Mouse (Mus musculus) cerebellum, adult (tissue): Measurements from ENCODE around the gene Arhgef18.

Source experiments
- ATAC-seq: cut with Nextera tagmentation; 2 replicates; pipeline ENCODE4 v1.9.2; 2017; ENCODE audit warnings: mild to moderate bottlenecking, moderate library complexity, mixed read lengths; ENCODE audit not compliant: insufficient number of reproducible peaks, low FRiP score, low TSS enrichment

Arhgef18 gene

DNA sequence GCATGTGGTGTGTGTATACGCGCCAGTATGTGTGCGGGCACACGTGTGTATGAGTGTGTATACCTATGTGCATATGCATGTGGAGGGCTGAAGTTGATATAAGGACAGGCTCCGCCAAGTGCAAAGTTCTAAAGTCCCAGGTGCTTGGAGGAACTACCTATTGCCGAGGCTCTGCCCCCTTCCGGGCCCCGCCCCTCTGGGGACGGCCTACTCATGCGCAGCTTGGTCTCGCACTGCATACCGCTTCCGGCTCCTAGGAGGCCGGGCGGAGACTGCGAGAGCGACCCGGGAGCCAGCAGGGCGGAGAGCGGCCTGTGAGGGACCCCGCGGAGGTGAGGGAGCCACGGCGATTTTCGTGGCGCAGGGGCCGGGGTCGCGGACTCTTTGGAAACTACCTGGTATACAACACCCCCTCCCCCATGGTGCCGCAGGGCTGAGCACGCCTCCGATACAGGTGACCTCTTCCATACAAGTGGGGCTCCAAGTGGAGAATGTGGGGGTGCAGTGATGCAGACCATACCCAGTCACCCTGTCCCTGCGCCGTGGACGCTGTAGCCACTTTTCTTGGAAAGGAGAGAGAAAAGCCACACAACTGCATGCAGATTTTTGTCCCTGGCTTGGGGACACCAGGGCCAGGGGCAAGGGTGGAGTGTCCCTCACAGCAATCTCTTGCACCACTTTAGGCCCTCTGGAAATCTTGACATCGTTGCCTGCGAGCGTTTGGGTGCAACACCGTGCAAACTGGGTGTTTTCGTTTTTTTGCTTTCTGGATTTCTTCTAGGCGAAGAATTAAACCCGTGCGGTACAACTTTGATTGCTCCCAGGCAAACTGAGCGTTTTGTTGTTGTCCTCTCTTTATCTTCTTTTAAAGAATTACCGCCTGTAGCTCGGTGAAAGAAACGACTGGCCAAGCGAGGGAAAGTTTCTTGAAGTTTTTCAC is at the start of gene Arhgef18:
Arhgef18 (plus strand) TSS at position 236 of the 940 bp plus-strand sequence.
- peak; percentile 95 for ATAC-seq

DNA sequence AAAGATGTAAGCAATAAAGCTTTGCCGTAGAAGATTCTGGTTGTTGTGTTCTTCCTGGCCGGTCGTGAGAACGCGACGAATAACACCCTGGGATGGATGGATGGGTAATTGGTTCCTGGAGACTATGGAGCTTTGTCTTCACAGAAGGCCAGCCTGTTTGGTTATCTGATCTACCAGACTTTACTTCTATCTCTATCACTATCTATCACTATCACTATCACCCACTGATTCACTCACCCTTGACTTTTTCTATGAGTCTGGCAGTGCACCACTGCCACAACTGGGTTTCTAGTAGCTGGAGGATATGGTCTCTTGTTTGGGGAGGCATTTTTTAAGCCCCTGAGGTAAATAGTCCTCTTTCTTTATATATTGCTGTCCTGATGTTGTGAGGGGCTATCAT is 47.5 kb upstream of the Arhgef18 start:
- no peak for ATAC-seq

DNA sequence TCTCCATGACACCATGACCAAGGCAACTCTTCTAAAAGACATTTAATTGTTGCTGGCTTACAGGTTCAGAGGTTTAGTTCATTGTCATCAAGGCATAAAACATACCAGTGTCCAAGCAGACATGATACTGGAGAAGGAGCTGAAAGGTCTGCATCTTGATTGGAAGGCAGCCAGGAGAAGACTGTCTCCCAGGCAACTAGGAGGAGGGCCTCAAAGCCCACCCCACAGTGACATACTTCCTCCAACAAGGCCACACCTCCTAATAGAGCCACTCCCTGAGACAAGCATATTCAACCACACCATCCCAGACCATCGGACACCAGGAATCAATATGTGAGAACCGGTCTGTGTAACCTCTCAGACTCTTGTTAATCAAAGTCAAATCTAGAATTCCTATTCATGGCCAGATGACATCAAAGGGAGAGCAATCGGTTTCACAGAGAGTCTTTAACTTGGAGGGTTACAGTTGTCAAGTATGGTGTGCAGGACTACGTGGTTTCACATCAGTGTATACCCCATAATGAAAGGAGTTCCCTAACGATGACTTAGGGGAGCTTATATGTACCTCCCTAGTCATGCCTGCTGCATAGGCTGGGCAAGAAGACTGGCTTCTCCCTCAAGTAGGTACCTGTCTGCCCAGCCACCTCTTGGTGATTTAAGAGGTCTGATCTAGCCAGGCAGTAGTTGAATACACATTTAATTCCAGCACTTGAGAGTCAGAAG is 46.0 kb upstream of the Arhgef18 start:
- ATAC-seq, result no peak

DNA sequence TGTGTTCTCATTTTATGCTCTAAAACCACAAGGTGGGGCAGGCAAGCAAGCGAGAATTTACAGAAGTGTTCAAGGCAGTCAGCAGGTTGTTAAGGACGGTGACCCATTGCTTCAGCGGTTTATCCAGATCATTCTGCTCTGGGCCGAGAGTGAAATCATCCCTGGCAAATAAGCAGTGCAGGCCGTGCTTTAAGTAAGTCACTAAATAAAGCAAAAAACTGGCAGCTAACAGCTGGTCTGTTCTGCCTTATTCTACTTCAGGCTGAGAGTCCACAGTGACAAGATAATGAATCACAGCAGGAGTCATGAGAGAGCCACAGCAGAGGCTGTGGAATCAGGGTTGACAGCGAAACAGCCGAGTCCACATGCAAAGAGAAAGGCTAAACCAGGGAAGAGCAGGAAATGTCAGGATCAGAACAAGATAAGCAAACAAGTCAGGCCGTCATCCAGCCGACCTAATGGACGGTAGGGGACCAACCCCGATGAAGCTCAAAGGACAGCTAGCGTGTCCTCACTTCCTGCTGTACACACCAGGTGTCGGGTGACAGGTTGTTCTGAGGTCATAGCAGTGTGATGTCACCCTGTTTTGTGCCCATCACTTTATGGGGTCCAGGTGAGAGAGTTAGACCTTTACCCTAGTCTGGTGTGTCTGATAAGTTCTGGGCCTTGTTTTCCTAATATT is 44.5 kb upstream of the Arhgef18 start:
- ATAC-seq, result no peak

DNA sequence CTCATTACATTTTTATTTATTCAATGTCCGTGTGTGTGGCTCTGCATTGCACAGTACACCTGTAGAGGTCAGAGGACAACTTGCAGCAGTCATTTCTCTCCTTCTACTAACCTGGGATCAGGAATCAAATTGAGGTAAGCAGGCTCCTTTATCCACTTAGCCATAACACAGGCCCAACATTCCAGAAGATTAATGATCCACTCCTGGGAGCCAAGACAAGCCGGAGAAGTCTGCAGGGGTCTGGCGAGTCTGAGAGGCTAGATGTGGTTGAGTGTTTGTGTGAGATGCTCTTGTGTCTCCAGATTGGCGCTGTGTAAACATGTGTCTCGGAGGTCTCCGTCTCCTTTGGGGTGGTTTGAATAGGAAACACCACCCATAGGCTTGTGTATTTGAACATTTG is 42.1 kb upstream of the Arhgef18 start:
- no peak for ATAC-seq

DNA sequence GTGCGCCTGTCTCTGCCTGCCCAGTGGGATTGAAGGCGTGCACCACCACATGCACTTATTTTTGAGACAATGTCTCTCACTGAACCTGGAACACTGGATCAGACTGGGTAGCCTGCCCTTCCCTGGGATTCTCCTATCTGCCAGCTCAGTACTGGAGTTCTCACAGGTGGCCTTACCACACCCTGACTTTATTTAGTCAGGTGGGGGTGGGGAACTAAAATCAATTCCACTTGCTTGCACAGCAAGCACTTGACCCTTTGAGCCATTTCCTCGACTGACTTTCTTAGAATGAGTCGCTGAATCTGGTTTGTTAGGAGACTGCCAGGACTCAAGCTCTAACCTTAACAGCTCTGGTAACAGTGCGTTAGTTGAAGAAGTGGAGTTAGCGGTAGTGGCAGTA is 40.1 kb upstream of the Arhgef18 start:
- no peak for ATAC-seq

DNA sequence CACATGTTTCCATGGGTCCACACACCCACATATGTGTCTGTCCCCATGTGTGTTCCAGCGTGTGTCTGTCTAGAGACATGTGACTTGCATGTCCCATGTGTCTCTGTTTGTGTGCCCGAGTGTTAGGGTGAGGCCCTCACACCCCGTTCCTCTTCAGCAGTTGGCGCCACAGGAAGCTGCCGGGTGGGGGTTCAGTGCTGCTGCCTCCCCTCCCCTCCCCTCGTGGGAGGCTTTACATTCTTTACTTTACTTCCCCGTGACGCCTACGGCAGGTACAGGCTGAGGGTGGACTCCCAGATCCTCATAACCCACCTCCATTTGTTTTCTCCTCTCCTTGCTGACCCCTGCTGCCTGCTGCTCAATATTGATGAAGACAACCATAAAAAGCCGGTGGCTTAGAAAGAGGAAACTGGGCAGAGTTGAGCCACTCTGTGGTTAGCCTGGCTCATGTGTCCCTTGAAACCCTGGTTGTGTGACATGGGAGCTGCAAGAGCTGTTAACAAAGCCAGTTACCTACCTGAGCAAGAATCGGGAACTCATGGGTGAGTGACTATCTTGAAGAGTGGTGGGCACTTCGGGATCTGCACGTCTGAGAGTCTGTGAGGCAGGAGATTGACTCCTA is 39.5 kb upstream of the Arhgef18 start, which contains the start of gene A430078G23Rik:
A430078G23Rik (plus strand) TSS at position 227 of the 622 bp plus-strand sequence.
- ATAC-seq, result no peak

DNA sequence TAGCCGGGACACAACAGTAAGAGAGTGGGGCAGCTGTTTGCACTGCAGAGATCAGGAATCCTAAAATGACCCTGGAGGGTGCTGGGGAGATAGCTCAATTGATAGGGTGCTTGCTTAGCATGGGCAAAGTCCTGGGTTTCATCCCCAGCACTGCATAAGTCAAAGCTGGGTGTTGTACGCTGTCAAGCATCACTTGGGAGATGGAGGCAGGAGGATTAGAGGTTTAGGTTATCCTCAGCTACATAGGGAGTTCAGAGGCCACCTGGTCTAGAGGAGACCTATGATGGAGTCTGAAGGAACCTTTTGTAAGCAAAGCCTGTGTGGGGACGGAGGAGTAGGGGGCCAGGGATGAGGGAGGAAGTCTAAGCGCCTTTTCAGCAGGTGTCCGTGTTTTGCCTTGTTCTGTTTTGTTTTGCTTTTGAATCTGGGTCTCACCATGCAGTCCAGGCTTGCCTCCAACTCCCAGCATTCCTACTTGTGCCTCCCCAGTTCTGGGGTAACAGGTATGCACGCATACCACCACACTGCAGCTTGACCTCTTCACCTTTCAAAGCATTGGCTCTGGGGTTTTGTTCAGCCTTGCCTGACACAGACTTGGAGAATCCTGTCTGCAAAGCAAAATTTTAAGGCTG is 38.9 kb upstream of the Arhgef18 start:
- no peak for ATAC-seq

DNA sequence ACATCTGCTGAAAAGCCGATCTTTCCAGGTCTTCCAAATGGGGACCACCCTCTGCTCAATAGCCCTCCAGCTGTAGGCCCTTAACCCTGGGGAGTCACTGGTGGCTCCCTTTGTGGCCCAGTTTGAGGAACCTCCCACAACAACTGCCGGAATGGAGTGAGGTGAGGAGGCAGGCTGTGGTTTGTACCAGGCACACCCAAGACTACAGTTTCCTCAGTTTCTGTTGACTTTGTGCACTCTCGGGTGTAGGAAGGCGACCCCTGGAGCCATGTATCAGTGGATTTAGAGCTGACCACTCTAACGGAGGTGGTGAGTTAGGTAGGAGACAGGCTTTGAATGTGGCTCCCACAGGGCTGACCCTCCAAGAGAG is 38.4 kb upstream of the Arhgef18 start:
- ATAC-seq, result no peak

DNA sequence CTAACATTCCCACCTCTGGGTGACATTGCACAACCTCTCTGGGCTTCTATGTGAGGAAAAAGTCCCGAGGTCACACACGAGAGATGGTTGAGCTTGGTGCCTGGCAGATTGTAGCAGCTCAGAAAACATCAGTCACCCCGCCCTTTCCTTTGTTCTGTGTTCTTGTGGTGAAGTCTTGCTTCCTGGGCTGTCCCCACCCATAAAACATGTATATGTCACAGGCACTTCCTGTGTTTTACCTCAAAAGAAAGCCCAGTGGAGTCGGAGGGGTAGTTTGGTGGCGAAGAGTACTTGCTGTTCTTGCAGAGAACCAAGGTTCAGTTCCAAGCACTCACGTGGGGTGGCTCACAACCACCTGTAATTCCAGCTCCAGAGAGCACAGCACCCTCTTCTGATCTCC is 37.2 kb upstream of the Arhgef18 start:
- no peak for ATAC-seq

DNA sequence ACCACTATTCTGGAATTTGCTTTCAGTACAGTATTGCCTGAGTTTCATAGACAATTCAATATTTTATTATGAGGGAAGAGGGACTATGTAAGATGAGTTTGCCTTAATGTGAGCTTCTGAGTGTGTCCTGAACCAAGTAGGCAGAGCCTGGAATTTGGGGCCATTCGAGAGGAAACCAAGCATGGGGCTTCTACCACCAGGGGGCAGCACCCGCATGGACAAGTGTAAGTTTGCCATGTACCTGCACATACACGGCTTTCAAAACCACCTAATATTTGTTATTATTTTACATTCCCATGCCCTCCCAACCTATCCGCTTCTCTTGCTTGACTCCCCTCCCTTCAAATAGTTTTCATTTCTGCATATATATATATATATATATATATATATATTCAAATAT is 34.7 kb upstream of the Arhgef18 start:
- ATAC-seq, result 0 out of 2 replicates have a peak, but pooled peaks have one; percentile 49

DNA sequence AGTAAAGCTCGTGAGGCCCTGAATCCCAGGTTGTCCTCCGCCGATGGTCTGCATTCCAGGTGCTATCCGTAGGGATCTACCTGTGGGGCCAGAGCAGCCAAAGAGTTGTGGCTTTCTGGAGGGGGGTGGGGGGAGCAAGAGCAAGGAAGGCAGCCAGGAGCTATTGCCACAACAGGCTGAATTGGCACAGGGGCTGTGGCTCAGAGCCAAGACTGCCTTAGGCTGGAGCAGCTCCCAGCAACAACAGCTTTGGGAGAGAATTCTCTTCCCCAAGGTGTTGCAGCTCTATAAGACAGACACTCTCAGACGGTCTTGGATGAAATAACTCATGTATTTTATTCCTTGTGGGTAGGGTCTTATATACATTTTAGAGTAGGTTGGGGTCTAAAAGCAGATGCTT is 25.7 kb upstream of the Arhgef18 start:
- ATAC-seq, result no peak

DNA sequence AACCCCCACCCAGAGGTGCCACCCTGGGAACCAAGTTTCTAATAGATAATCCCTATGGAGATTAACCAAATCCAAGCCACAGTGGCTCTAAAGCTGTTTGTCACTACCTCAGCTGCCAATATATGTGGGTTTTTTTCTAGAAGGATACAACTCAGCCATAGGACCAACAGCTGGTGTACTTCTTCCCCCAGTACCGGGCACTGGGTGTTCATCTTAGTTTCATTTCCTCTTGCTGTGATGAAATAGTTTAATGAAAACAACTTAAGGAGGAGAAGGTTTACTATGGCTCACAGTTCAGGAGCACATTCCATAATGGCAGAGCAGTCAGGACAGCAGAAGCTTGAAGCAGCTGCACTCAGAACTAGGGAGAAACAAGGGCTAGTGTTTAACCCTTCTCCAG is 24.7 kb upstream of the Arhgef18 start:
- no peak for ATAC-seq

DNA sequence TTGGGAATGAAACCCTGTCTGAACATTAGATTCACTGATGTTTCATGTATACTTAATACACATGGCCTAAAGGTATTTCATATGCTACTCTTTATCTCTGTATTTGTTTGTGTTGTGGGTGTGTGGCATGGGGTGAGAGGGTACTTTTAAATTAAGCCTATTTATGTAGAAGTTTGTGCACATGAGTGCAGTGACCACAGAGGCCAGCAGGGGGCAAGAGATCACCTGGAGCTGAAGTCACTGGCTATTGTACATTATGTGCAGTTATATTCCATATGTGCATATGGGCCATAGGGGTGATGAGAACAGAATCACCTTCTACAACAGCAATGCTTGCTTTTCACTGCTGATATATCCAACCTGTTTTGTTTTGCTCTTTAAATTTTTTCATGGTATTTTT is 17.1 kb upstream of the Arhgef18 start:
- ATAC-seq, result no peak

DNA sequence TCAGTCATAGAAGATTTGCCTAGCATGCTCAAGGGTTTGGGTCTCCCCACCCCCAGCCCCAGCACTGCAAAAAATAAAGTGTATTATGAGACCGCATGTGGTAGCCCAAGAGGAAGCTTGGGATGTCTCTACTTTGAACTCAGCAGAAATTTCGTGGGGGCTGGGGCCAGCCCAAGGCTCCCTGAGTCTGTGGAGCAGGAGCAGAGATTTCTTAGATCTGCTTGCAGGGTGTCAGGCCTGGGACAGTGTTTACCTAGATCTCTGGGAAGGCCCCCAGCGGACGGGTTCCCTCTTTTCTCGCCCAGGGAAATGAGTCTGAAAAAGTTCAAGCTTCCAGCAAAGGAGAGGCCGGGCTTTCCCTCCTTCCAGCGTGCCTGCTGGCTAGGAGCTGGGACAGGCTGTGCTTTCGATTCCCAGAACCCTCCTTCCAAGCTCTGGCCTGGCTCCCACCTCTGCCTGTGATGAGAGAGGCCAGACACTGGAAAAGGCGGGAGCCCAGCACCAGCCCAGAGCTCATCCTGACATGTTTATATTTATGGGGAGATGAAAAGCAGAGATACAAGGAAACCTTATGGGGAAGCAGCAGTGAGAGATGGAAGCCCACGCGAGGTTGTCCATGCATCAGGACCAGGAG is 16.0 kb upstream of the Arhgef18 start:
- ATAC-seq, result no peak

DNA sequence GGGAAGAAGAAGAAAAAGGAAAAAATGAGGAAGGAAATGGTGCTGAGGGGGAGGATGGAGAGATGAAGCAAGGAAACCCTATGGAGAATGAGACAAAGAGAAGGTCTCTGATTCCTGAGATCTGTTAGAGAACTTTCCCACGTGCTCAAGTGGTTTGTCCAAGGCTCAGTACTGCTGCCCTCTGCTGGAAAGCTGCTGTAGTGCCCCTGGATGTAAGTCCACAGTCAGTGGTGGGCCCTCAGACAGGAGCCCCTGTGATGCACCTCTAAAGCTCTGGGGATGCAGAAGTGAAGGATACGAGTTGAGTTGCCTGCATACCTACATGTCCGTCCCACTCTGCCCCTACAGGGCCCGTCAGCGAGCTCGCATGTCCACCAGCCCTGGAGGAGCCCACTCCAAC is 5.5 kb upstream of the Arhgef18 start:
- ATAC-seq, result no peak

DNA sequence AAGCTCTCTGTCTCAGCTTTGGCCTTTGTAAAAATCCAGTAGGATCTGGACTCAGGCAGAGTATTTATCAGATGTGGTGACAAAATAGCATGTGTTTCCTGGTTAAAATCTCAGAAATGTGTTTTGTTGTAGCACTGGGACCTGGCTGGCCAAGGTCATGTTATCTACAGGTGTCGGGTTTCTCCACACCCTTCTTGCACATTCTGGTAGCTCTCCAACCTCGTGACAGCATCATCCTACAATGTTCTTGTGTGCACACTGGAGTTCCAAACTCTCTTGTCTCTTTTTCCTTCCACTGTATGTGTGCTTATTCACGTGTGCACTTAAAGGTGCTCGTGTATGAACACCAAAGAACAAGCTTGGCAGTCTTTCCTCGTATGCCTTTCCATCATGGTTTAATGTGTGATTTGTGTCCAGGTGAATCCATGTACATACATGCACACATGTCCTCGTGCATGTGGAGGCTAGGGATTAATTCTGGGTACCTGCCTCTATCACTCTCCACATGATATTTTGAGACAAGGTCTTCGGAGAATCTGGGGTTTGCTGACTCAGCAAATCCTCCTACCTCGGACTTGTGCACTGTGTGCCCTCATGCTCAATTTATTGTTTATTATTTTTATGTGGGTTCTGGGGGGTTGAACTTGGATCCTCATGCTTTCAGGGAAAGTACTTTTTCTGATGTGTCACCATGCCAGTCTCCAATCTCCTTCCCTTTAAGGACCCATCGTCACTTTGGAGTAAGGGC is 4.0 kb upstream of the Arhgef18 start:
- ATAC-seq, result no peak

DNA sequence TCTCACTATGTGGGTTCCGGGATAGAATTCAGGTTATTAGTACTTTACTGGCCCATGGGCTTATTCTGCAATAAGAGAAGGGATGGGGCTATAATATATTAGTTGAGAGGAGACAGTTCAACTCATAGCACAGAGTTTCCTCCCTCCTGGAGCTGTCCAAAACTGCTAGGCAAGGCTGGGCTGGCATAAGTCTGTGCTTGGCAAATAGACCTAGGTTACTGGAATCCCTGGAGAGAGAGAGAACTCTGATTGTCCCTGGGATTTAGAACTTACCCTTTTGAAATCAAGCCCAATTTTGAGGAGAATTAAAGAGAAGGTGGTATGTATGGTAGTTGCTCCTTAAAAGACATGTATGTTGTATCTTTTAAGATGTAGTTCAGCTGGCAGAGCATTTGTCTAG is 3.3 kb upstream of the Arhgef18 start:
- ATAC-seq, result no peak

DNA sequence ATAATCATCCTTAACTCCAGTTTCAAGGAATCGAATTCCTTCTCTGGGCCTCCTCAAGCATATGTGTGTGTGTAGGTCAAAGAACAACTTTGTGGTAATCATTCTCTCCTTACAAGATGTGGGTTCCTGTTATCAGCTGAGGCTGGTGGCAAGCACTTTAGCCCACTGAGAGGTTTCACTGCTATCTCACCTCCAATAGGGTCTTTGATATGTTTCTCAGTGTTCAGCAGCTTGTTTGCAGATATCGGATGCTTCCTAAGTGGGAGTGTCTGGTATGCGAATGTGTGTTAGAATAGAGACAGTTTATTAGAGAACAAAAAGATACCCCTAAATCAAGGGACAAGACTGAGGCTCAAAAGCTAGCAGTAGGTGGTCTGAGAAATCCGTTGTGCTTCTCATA is 513 bp upstream of the Arhgef18 start:
- no peak for ATAC-seq
